Mouse (Mus musculus) bone marrow macrophage, adult 2 months (primary cell): ENCODE data around the gene Sgcd.

Experiments used
- CTCF ChIP-seq: IDR thresholded peaks from 2 replicates; pipeline ENCODE4 v1.5.1; 2012; ENCODE audit warnings: low read depth, mild to moderate bottlenecking, low read length, moderate library complexity
- POLR2A ChIP-seq: IDR thresholded peaks from 2 replicates; pipeline ENCODE4 v1.6.1; 2012; ENCODE audit warnings: mild to moderate bottlenecking, low read depth, low read length, borderline replicate concordance

DNA sequence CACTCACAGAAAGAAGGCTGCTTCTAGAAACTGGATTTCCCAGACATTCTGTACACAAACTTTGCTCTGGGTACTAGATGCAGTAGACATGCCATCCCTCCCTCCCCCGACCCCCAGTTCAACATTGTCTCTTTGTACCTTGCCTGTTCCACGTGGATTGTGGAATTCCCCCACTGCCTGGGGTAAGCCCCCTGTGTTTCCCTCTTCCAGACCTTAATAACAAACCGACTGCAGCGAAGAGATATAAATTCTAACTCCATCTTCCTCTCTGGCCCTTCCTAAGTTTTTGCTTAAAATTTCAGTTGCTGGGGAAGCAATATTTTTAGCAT is 609.2 kb downstream of the Sgcd start:
- TF ChIP-seq CTCF, result no peak
- TF ChIP-seq POLR2A, result no peak
